Comparison of ENCODE assay signal across 9 mouse cellular contexts in genomic region chr7:73372352-73372970, GRCm38 (mm10). TPM values are rescaled to one million over a fixed set of nuclear protein-coding genes. Genes with fewer than 3 reads are reported as not detected.
DNase-seq lines count a peak whose midpoint lies in the region; ATAC-seq and TF ChIP-seq lines count a peak whose summit lies in the region.
"Had no signal": no experiment of that assay in that cellular context is flagged by ENCODE, and none has a peak within 500 bp of the region (broad histone marks: within the 10 kb centered on the region; RNA-seq: fewer than 3 reads in every experiment).

No protein-coding gene starts in this region.

- peaks cover 46% of the 10 kb centered on the region for H3K4me1 ChIP-seq in E14TG2a.4 (replicated peaks; ENCODE audit: low read depth, low read length)
- H3K4me1 ChIP-seq in cortical plate, adult 2 months (ENCODE audit: control insufficient read depth, insufficient read depth, low read length) = no peaks in the 10 kb centered on the region; the same call in 1 of the 2 replicates
- H3K4me1 ChIP-seq in hindbrain, embryonic 15.5 days (replicated peaks) = peaks cover 46% of the 10 kb centered on the region
- peaks cover 8% of the 10 kb centered on the region for H3K4me1 ChIP-seq in small intestine, adult 2 months (ENCODE audit: control insufficient read depth, insufficient read depth, insufficient read length, low read length)

- intact Hi-C loops in gastrocnemius, postnatal 14 days (cut with DNase I; ENCODE audit: low total_unique reads) = no loop called here
- intact Hi-C loops in left cerebral cortex, postnatal 14 days (cut with DNase I) = loop anchor here (10.0 kb wide), 2 partner anchors 348 to 678 kb away; no protein-coding TSS in a partner anchor

- ATAC-seq in hindbrain, embryonic 15.5 days (ENCODE audit: low FRiP score, low read depth) = no peak
- peak; percentile 60 for ATAC-seq in megakaryocyte progenitor cell, adult 5-6 weeks (replicated peaks; ENCODE audit: poor library complexity)

- TF ChIP-seq CTCF in E14TG2a.4 (conservative IDR thresholded peaks at IDR 0.05; ENCODE audit: low read length) = no peak
- no peak for TF ChIP-seq CTCF in cortical plate, adult 2 months (IDR thresholded peaks at IDR 0.05; ENCODE audit: extremely low read depth, insufficient read depth, low read length)
- TF ChIP-seq CTCF in small intestine, adult 2 months (IDR thresholded peaks at IDR 0.05; ENCODE audit: extremely low read depth, insufficient read length, insufficient replicate concordance, low read depth, low read length) = peak; percentile 15; the same call in 1 of the 2 replicates

- peak overlapping the region; percentile 63 for H3K4me3 ChIP-seq in E14TG2a.4 (replicated peaks; ENCODE audit: low read length)
- peak overlapping the region; percentile 18 for H3K4me3 ChIP-seq in cortical plate, adult 2 months (ENCODE audit: insufficient read depth, low read length)
- peak overlapping the region; percentile 31 for H3K4me3 ChIP-seq in hindbrain, embryonic 15.5 days
- H3K4me3 ChIP-seq in small intestine, adult 2 months (ENCODE audit: low read depth, low read length) = peak overlapping the region; percentile 57

- WGBS in hindbrain, embryonic 15.5 days = 2% methylated on average over 29 of the region's 29 CpGs
- 2% methylated on average over 29 of the region's 29 CpGs for WGBS in small intestine, adult 2 months

- peaks cover 88% of the 10 kb centered on the region for H3K27me3 ChIP-seq in E14TG2a.4 (ENCODE audit: insufficient read depth, low read length)
- H3K27me3 ChIP-seq in hindbrain, embryonic 15.5 days = no peaks in the 10 kb centered on the region
- peaks cover 13% of the 10 kb centered on the region for H3K27me3 ChIP-seq in small intestine, adult 2 months (ENCODE audit: control insufficient read depth, insufficient read depth, low read length)

- H3K27ac ChIP-seq in cortical plate, adult 2 months (ENCODE audit: insufficient read depth, low read length) = no peak overlapping the region; the same call in 1 of the 2 replicates
- peak overlapping the region; percentile 14 for H3K27ac ChIP-seq in hindbrain, embryonic 15.5 days (replicated peaks)
- peak overlapping the region; percentile 54 for H3K27ac ChIP-seq in small intestine, adult 2 months (ENCODE audit: insufficient read depth, low read depth, low read length)

- peak; percentile 92 for DNase-seq in gastrocnemius, postnatal 14 days
- peak; percentile 58 to 68 for DNase-seq in left cerebral cortex, postnatal 14 days (ENCODE audit: low spot score in 2 of 2)
- DNase-seq in thymus, adult 18-20 months = no peak

- no peak for TF ChIP-seq POLR2A in cortical plate, adult 2 months (IDR thresholded peaks at IDR 0.05; ENCODE audit: extremely low read depth, insufficient read depth, low read length)
- TF ChIP-seq POLR2A in small intestine, adult 2 months (IDR thresholded peaks at IDR 0.05; ENCODE audit: low read depth, low read length) = no peak

- H3K36me3 ChIP-seq in E14TG2a.4 (ENCODE audit: insufficient read depth, low read length) = no peaks in the 10 kb centered on the region
- no peaks in the 10 kb centered on the region for H3K36me3 ChIP-seq in hindbrain, embryonic 15.5 days
- H3K36me3 ChIP-seq in small intestine, adult 2 months (ENCODE audit: control insufficient read depth, insufficient read depth, low read length) = no peaks in the 10 kb centered on the region

- peak overlapping the region; percentile 17; the same call in 1 of the 2 replicates for H3K9ac ChIP-seq in hindbrain, embryonic 15.5 days

- peak overlapping the region; percentile 60 for H3K4me2 ChIP-seq in hindbrain, embryonic 15.5 days

- peaks cover 32% of the 10 kb centered on the region for H3K9me3 ChIP-seq in E14TG2a.4 (ENCODE audit: low read length)
- H3K9me3 ChIP-seq in hindbrain, embryonic 15.5 days = no peaks in the 10 kb centered on the region

RNA-seq across cellular contexts. Expression of gene Rgma, which starts 2.8 kb away (rescaled TPM):
- 29.4 and 30.2 TPM in 2 replicates for polyA plus RNA-seq in cortical plate, adult 2 months (2012; rRNA removed)
- total RNA-seq in gastrocnemius, postnatal 14 days (2021) = 10 to 100 TPM; 53.4 to 73.5 TPM
- 39.5 and 45.1 TPM in 2 replicates for polyA plus RNA-seq in hindbrain, embryonic 15.5 days (2015; fragmentation: Nextera tagmentation; extraction: Ambion mirVana)
- total RNA-seq in left cerebral cortex, postnatal 14 days (2021) = 100 to 1,000 TPM in 1 of 2 experiments, 10 to 100 TPM in 1; 84.6 to 103 TPM
- total RNA-seq in megakaryocyte progenitor cell, adult 5-6 weeks (2015) = not detected in 2 replicates
- total RNA-seq in megakaryocyte progenitor cell, adult 5-6 weeks (2017) = not detected in 2 replicates
- 10.8 and 11.1 TPM in 2 replicates for polyA plus RNA-seq in small intestine, adult 2 months (2012; rRNA removed)
- total RNA-seq: neutrophil, adult 5-6 weeks had no signal

Comparison
In these comparisons a context has a peak if more than half of its experiments do, and no peak if none do; other contexts are left out.
1. DNase-seq: peak in gastrocnemius, postnatal 14 days (single experiment) and left cerebral cortex, postnatal 14 days (2 of 2); none in thymus, adult 18-20 months (0 of 2).
2. RNA of gene Rgma, which starts 2.8 kb away (total RNA-seq): 84.6 to 103 TPM in left cerebral cortex, postnatal 14 days and 53.4 to 73.5 TPM in gastrocnemius, postnatal 14 days; not detected in megakaryocyte progenitor cell, adult 5-6 weeks; every median in the first group is over 10 times any median in the second.
3. Peak in every context shown above with its lines, with median percentiles within 50 percentile points of each other: H3K4me3 ChIP-seq.